Mouse (Mus musculus): ENCODE measurements around the gene Mlc1.

DNA sequence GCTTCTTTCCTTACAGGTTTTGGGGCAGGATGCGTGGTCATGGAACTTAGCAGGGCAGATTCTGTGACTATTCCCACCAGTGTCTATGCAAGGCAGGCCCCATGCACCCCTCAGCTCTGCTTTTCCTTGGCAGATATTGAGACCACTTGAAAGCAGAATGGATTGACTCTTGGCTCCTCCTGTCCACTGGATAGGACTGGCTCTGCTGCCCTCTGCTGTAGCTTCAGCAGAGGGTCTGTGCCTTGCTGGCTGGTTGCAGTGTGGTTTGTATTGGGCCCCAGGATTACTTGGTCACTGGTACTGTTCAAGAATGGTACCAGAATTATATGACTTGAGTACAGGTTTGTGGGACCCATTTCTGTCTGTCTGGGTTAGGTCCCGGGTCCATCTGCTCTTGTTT lies 20.3 kb upstream of the Mlc1 start:
- TF ChIP-seq CTCF (conservative IDR thresholded peaks at IDR 0.05 in 1 of 2, IDR thresholded peaks at IDR 0.05 in 1 of 2; ENCODE audit: low read depth in 2 of 2, low read length in 2 of 2) (peak in 1 of 2 experiments; percentile 31; a peak in 1 of 4 replicates), NELFE (IDR thresholded peaks at IDR 0.05; ENCODE audit: low read depth, low read length) (no peak), CHD1 (IDR thresholded peaks at IDR 0.05; ENCODE audit: low read depth, low read length) (no peak), POLR2A (IDR thresholded peaks at IDR 0.05; ENCODE audit: low read depth, low read length) (no peak), POLR2AphosphoS2 (IDR thresholded peaks at IDR 0.05; ENCODE audit: low read depth, low read length) (no peak), ZKSCAN1 (IDR thresholded peaks at IDR 0.05; ENCODE audit: borderline replicate concordance, low read depth, low read length) (no peak), UBTF (IDR thresholded peaks at IDR 0.05; ENCODE audit: low read depth, low read length) (no peak), E2F4 (IDR thresholded peaks at IDR 0.05; ENCODE audit: insufficient replicate concordance, low read depth, low read length) (no peak)

Data from CH12.LX (cell line).